Mouse (Mus musculus) kidney, postnatal 36 days (tissue): ENCODE data around the gene Dkk3.
"Not testable (repeated sequence)": the region's sequence is repeated elsewhere in the genome, so short reads cannot be mapped to it uniquely, and the experiment has no call there.

ENCODE experiments used
- DNase-seq, 2 experiments: peaks; one replicate each; pipeline ENCODE4 v3.0.0; 2021 to 2022; ENCODE audit warnings: mixed read lengths in 2 of 2

The Dkk3 gene

GRCm38 (mm10) chr7:112127954-112128353 is 30.9 kb downstream of the Dkk3 start:
- DNase-seq, result no peak

GRCm38 (mm10) chr7:112127085-112127637 is 31.7 kb downstream of the Dkk3 start:
- DNase-seq, result no peak

GRCm38 (mm10) chr7:112125625-112126260 is 33.1 kb downstream of the Dkk3 start:
- DNase-seq, result no peak

GRCm38 (mm10) chr7:112123612-112124011 is 35.2 kb downstream of the Dkk3 start:
- no peak for DNase-seq

GRCm38 (mm10) chr7:112121866-112122500 is 36.9 kb downstream of the Dkk3 start:
- DNase-seq, result no peak

GRCm38 (mm10) chr7:112120861-112121810 is 37.7 kb downstream of the Dkk3 start:
- DNase-seq, result peak; percentile 58 to 75

- DNase-seq, result no peak
These were observed 39.6 kb downstream of the Dkk3 start for GRCm38 (mm10) chr7:112119248-112119647.

- no peak for DNase-seq
These were observed 40.8 kb downstream of the Dkk3 start for GRCm38 (mm10) chr7:112118086-112118485.

GRCm38 (mm10) chr7:112117501-112117900 is 41.4 kb downstream of the Dkk3 start:
- DNase-seq, result no peak

GRCm38 (mm10) chr7:112110638-112111372 is 48.1 kb downstream of the Dkk3 start:
- no peak for DNase-seq

GRCm38 (mm10) chr7:112108757-112109156 is 50.1 kb downstream of the Dkk3 start:
- DNase-seq, result no peak

GRCm38 (mm10) chr7:112103816-112104215 is 55.0 kb downstream of the Dkk3 start:
- DNase-seq, result no peak

- no peak for DNase-seq
These were observed 55.9 kb downstream of the Dkk3 start for GRCm38 (mm10) chr7:112102933-112103332.

- no peak for DNase-seq
These were observed 58.0 kb downstream of the Dkk3 start for GRCm38 (mm10) chr7:112100887-112101286.

- DNase-seq, result not testable (repeated sequence)
These were observed 63.9 kb downstream of the Dkk3 start for GRCm38 (mm10) chr7:112094923-112095322.

- DNase-seq, result no peak
These were observed 72.7 kb downstream of the Dkk3 start for GRCm38 (mm10) chr7:112086186-112086585.

GRCm38 (mm10) chr7:112085062-112085461 is 73.8 kb downstream of the Dkk3 start:
- DNase-seq, result peak; percentile 80 to 95

- no peak for DNase-seq
These were observed 74.6 kb downstream of the Dkk3 start for GRCm38 (mm10) chr7:112084222-112084621.

GRCm38 (mm10) chr7:112082636-112083035 is 76.2 kb downstream of the Dkk3 start:
- no peak for DNase-seq

- no peak for DNase-seq
These were observed 84.0 kb downstream of the Dkk3 start for GRCm38 (mm10) chr7:112074868-112075267.
